Mouse (Mus musculus) activated CD4-positive, CD25-positive, alpha-beta regulatory T cell, adult 4 months (primary cell): ENCODE data around the gene Prap1. TPM values are rescaled to one million over a fixed set of nuclear protein-coding genes. Genes with fewer than 3 reads are reported as not detected.
"Not testable (repeated sequence)": the region's sequence is repeated elsewhere in the genome, so short reads cannot be mapped to it uniquely, and the experiment has no call there.

Experiments
- ATAC-seq: one replicate; pipeline ENCODE4 v1.8.0; 2017
- polyA plus RNA-seq, 2 experiments: library from polyadenylated mRNA; unstranded; fragments of 100-300 nt; shearing (Covaris generic); gene quantifications; one replicate each; pipeline ENCODE4 v1.2.1; 2017

Prap1 gene
- polyA plus RNA-seq, 2 experiments from 2014 or later: not detected

GRCm38 (mm10) chr7:140090601-140091000, 2.6 kb upstream of the Prap1 start:
- ATAC-seq: no peak

- ATAC-seq: no peak
Observed at GRCm38 (mm10) chr7:140094954-140095353, 1.8 kb downstream of the Prap1 start.

GRCm38 (mm10) chr7:140095556-140095955, 2.4 kb downstream of the Prap1 start:
- ATAC-seq: no peak

- no peak for ATAC-seq
Observed at GRCm38 (mm10) chr7:140096055-140096454, 2.9 kb downstream of the Prap1 start.

GRCm38 (mm10) chr7:140098466-140098865, 5.3 kb downstream of the Prap1 start:
- ATAC-seq: no peak

GRCm38 (mm10) chr7:140101498-140101897, 8.3 kb downstream of the Prap1 start:
- no peak for ATAC-seq

- peak; percentile 95 for ATAC-seq
Observed at GRCm38 (mm10) chr7:140101993-140102860, 9.0 kb downstream of the Prap1 start, which contains the start of gene Fuom. Gene Fuom (minus strand): TSS chr7:140102441.

GRCm38 (mm10) chr7:140104009-140104408, 10.8 kb downstream of the Prap1 start:
- ATAC-seq: no peak

GRCm38 (mm10) chr7:140111943-140112342, 18.7 kb downstream of the Prap1 start:
- ATAC-seq: no peak

GRCm38 (mm10) chr7:140115583-140116328, 22.6 kb downstream of the Prap1 start, which contains the start of gene Paox:
Gene Paox (plus strand): TSS chr7:140115799.
- peak; percentile 21 for ATAC-seq

- ATAC-seq: peak; percentile 100
Observed at GRCm38 (mm10) chr7:140116329-140117054, 23.3 kb downstream of the Prap1 start, which contains the start of gene Echs1. Gene Echs1 (minus strand): TSS chr7:140116476.

- no peak for ATAC-seq
Observed at GRCm38 (mm10) chr7:140120484-140120883, 27.3 kb downstream of the Prap1 start.

- no peak for ATAC-seq
Observed at GRCm38 (mm10) chr7:140121338-140121910, 28.2 kb downstream of the Prap1 start.

GRCm38 (mm10) chr7:140122765-140123164, 29.6 kb downstream of the Prap1 start:
- ATAC-seq: no peak

- ATAC-seq: no peak
Observed at GRCm38 (mm10) chr7:140124382-140124781, 31.2 kb downstream of the Prap1 start.

GRCm38 (mm10) chr7:140125278-140126021, 32.3 kb downstream of the Prap1 start:
- ATAC-seq: peak; percentile 91

- ATAC-seq: no peak
Observed at GRCm38 (mm10) chr7:140126022-140126350, 32.8 kb downstream of the Prap1 start.

- no peak for ATAC-seq
Observed at GRCm38 (mm10) chr7:140126934-140127333, 33.7 kb downstream of the Prap1 start.

- ATAC-seq: no peak
Observed at GRCm38 (mm10) chr7:140127911-140128310, 34.7 kb downstream of the Prap1 start.

- not testable (repeated sequence) for ATAC-seq
Observed at GRCm38 (mm10) chr7:140132184-140132583, 39.0 kb downstream of the Prap1 start.

- not testable (repeated sequence) for ATAC-seq
Observed at GRCm38 (mm10) chr7:140134033-140134432, 40.8 kb downstream of the Prap1 start.
